Mouse (Mus musculus) kidney, postnatal 10 days (tissue): ENCODE measurements at regions not wholly inside any gene's neighbourhood (a gene's known extent, or its start where the extent isn't known, plus 50 kb on each side); places are given as distances from the start of the nearest gene placed in this dataset.

Source experiments
- DNase-seq: peaks from one replicate; pipeline ENCODE4 v3.0.0; 2021; ENCODE audit warnings: mixed read lengths

DNA sequence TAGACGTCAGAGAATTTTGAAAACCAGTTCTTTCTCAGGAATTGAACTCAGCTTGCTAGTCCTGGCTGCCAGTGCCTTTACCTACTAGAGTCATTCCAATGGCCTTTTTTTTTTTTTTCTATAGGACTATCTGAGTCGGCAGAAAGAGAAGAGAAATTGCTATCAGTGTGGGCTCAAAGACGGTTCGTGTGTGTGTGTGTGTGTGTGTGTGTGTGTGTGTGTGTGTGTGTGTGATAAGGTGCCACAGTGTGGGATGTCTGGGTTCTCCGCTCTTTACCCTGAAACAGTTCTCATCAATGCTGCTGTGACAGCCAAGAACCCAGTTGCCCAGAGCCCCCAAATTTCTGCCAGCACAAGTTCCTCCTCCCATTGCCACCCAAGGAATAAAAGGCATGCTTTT is 146.1 kb downstream of the Rybp start:
- DNase-seq = no peak

- no peak for DNase-seq
Measured at GRCm38 (mm10) chr6:100140581-100141114, 146.6 kb downstream of the Rybp start.

DNA sequence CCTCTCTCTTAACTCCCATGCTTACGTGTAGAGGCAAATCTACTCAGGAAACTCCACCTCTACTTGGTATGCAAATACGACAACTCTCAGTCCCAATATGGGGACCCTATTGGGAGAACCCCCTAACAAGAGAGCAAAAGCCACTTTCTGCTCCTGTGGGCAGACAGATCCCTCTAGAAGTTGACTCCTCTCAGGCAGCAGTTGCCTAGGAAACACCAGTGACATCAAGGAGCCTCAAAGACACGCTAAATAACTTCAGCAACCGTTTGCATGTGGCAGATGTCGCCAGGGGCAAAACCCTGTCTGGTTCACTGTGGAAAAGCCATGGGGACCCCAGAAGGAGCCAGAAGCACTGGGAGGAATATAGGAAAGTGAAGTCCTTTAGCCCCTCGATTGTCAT is 147.5 kb downstream of the Rybp start:
- no peak for DNase-seq

- DNase-seq = no peak
Measured at GRCm38 (mm10) chr6:100138659-100139058, 148.6 kb downstream of the Rybp start.

- DNase-seq = peak; percentile 45
Measured at GRCm38 (mm10) chr6:100135177-100135576, 152.1 kb downstream of the Rybp start.

- no peak for DNase-seq
Measured at GRCm38 (mm10) chr6:100133970-100134369, 153.3 kb downstream of the Rybp start.

DNA sequence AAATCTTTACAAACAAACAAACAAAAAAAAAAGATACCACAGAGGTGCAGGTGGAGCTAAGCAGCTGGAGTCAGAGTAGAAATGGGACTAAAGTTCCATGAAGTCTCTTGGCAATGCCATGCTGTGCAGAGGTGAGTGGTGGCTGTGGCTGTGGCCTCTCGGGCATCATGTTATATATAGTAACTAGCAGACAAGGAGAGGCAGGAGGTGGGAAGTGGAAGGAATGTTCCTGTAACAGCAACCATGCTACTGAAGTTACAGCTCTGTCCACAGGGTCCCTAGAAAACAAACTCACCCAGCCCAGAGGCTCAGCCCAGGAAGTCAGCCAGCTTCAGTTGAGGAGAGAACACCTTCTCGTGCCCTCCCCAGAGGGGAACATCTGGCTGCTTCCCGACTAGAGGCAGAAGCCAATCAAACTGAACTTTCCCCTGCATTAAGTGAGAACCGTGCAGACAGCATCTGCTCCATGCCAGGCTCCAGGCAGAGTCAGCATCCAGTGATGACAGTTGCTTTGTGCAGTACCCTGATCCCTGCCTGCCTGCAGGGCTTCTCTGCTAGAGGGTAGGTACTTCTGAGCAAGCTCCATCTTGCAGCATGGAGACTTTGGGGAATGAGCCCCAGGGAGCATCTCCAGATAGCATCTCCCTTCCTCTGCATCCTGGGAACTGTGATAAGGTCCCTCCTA is 154.2 kb downstream of the Rybp start:
- no peak for DNase-seq

DNA sequence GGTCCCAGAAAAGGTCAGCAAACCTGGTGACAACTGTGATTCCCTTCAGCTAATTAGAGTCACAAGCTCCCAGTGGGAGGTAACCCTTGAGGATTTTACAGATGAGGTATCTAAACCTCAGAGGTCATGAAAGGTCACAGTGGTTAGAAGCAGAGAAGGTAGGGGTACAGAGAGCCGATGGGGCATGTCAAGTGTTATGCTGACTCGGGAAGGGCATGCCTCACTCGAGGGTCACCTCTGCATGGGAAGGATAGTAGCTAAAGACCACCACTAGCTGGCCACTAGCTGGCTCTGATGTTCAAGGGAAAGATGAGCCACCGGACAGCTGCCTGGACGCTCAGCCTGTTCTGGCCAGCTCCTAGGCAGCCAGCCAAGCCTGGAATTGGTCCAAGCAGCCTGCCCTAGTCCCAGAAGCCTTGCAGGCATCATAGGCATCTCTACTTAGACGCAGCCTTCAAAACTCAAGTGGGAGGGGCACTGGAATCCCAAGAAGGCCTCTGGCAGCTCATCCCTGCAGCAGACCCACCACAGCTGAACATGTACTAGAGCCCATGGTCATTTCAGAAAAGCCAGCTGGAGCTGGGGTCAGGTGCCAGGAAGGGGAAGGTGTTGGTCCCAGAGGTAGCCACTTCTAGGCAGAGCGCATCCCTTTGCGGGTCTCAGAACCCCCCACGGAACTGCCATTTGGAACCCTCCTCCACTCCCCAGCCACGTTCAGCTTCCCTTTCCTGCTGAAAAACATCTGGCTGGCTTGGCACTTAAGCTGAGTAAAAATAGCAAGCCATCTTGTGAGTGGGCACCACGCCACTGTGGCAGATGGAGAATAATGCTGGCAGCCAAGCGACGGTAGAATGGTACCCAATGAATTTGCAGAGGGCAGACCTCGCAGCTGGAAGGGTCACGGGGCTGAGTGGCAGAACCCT is 159.8 kb downstream of the Rybp start:
- DNase-seq = peak; percentile 95

DNA sequence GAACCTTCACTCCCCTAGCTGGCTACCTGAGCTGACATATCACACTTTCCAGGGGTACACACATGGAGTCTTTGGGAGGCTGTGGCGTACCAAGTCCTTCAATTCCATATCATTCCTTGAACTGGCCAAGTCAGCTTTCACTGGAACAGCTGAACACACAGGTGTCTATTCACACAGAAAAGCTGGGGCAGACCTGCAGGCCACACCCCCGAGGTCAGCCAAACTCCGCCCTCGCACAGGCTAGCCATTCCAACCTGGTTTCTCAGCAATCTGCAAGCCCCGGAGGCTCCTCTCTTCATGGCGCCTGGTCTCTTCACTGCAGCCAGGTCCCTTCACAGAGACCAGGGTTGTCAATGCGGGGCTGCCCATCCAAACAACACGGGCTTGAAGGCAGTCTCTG is 160.5 kb downstream of the Rybp start:
- DNase-seq = no peak

GRCm38 (mm10) chr6:100126326-100126725 is 161.0 kb downstream of the Rybp start:
- peak; percentile 29 for DNase-seq

DNA sequence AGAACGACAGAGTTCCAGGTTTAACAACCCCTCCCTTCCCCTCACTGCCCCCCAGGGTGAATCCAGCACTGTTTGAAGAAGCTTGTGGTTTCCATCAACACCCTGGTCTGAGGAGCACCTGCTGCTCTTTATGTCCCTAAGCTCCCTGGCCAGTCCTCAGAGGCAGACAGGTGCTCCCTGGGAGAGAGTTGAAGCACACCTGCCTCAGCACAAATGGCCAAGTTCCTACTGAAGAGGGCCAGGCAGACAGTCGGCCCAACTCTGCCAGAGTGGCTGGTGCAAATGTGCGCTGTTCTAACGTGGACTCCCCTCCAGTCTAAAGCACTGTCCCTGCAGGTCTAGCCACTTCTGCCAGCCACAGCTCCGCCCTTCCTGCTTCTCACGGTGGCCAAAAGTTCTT is 166.0 kb downstream of the Rybp start:
- DNase-seq = no peak

DNA sequence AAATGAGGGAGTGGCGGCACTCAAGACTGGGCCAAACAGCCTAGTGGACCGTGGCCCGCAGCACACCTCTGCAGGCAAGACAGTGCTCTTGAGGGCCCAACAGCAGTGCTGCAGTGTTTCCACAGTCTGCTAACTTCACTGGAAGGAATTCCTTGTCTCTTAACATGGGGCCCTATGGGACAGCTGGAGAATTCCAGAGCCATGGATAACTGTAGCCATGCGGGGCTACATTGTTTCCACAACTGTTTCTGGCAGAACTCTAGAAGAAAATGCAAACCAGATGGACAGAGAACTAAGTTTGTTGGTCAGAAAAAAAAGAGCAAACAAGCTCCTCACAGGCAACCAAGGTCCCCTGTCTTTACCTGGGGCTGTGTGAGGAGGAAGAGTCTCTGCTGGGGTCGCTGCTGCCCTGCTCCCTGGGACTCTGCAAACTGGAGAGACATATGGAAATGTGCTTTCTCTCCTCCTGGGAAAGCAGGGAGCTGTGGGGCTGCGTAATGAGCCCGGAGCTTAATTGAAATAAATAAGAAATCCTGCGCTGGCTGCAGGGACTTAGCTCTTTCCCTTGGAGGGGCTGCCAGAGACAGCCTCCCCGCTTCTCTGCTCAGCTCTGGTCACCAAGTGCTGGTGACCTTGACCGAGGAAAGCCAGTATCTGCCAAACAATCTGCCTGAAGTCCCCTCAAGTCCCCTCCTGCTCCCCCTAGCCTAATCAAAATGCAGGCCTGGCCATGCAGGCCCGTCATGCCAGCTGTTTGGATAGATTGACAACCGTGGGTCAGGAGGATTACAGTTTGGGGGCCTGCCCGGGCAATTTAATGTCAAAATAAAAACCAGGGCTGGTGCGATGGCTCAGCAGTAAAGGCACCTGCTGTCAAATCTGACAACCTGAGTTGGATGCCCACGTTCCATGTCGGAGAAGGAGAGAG is 167.0 kb downstream of the Rybp start:
- peak; percentile 21 for DNase-seq

- peak; percentile 32 for DNase-seq
Measured at GRCm38 (mm10) chr6:100117084-100117483, 170.2 kb downstream of the Rybp start.

- DNase-seq = peak; percentile 63
Measured at GRCm38 (mm10) chr6:100113393-100114137, 173.7 kb downstream of the Rybp start.

DNA sequence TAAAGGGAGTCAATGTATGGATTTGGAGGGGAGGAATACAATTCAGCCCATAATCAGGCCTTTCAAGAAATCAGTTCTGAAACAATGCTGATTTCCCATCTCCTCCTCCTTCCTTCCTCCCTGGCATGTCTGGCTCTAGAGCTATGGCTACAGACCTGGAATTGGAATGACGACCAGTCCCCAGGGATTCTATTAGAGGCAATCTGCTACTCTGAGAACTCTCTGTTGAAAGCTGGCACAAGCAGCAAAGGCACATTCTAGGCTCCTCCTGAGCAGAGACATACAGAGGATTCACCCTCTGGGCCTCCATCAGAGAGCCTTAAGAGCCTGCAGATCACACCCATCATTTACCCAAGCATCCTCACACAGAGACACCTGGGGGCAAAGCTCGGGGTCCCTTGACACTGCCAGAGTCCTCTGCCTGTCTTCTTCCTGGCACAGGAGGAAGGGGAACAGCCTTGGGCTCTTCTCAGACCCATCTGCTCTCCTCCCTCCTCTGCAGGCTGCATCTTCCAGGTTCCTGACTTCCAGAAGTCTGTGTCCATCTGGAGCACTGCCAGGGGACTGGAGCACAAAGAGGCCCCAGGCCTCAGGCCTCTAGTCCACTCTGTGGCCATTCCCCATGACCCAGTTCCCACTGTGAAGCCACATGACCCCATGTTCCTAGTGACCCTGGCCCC is 176.2 kb downstream of the Rybp start:
- peak; percentile 69 for DNase-seq

- peak; percentile 79 for DNase-seq
Measured at GRCm38 (mm10) chr6:100109979-100110378, 177.3 kb downstream of the Rybp start.

DNA sequence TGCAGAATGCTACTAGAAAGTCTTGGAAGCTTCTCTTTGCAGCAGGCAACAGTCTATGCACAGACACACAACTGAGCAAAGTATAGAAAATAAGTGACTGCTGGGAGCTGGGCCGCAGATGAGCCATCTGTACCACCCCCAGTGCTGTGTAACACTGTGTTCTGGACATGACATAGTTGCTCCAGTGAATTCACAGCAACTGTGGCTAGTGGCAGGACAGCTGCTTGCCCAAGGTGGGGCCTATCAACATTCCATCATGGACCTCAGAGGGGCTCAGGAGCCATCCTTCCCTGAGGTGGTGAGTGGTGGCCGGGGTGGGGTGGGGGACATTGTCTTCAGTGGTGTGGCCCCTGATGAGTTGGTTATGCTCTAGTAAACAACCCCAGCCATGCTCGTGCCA is 177.9 kb downstream of the Rybp start:
- DNase-seq = no peak

GRCm38 (mm10) chr6:100107508-100107907 is 179.8 kb downstream of the Rybp start:
- no peak for DNase-seq

DNA sequence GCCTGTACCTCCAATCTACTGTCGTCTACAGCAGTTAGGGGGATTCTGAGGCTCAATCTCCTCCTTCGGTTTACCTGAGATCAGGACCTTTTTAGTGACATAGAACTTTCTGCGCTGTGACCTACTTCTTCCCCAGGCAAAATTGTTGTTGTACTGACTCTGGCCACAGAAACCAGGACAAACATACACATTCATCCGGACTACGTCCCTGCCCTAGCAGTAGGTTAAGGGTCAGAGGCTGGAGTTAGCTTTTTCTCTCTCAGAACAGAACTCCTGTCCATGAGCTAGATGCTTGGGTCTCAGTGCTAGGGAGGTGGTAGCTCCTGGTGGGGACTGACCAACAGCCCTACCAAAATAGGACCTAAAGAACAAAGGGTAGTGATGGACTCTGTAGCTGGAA is 180.2 kb downstream of the Rybp start:
- DNase-seq = no peak

GRCm38 (mm10) chr6:100100565-100101133 is 186.6 kb downstream of the Rybp start:
- DNase-seq = no peak
